Mouse (Mus musculus) thymus, postnatal 14 days (tissue): Measurements from ENCODE around the gene Ctsz.

Source experiments
- DNase-seq: peaks from one replicate; pipeline ENCODE4 v3.0.0; 2021

Gene Ctsz

DNA sequence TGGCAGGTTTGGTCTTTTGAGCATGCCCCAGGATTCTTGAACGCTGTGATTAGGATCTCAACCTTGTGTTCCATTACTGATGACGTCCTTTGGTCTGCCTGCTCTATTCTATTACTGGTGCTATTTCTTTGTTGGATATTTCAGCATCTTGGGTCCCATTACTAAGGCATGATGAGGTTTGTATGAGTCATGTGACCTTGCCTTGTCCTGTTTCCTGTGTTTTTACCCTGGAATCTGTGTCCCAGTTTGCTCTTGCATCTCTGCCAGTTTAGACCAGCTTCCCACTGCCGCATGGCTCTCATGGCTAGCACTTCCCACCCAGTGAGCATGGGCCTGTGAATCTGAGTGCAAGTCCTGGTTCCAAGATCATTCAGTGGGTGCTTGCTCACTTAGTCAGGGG lies 46.9 kb downstream of the Ctsz start:
- no peak for DNase-seq

DNA sequence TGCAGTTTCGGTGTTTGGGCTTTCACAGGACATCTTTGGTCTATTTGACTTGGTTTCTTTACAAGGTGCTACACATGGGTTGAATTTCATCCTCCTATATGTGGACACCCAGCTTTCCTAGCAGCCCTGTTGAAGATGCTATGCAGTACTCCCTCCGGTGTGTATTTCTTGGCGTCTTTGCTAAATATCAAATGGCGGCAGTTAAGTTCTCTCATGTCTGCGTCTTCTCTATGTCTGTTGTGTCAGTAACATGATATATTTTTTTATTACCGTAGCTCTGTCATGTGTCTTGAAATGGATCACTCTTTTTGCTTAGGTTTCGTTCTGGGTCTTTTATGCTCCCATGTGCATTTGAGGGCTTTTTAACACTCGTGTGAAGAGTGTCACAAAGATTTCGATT lies 57.8 kb downstream of the Ctsz start:
- DNase-seq, result no peak
